Mouse (Mus musculus) frontal cortex, adult (tissue): ENCODE measurements around the gene Pih1h3b.
A peak's percentile ranks its signal among the peaks of the same experiment; 100 is the strongest.

ENCODE experiments used
- ATAC-seq: cut with Nextera tagmentation; 2 replicates; pipeline ENCODE4 v1.9.2; 2017; ENCODE audit warnings: mild to moderate bottlenecking, moderate library complexity, mixed read lengths; ENCODE audit not compliant: low TSS enrichment

Pih1h3b gene

GRCm38 (mm10) chrX:140062135-140062975, at the start of gene Pih1h3b, which contains the start of gene Nup62cl:
Gene Pih1h3b, plus strand, starts transcription at chrX:140062879.
Gene Nup62cl, minus strand, starts transcription at chrX:140062712.
- peak; percentile 41; the same call in 1 of the 2 replicates for ATAC-seq

- ATAC-seq, result no peak
Observed at GRCm38 (mm10) chrX:140060886-140061874, 1.5 kb upstream of the Pih1h3b start.

- no peak for ATAC-seq
Observed at GRCm38 (mm10) chrX:140082535-140082934, 19.9 kb downstream of the Pih1h3b start.

GRCm38 (mm10) chrX:140094066-140094465, 31.4 kb downstream of the Pih1h3b start:
- ATAC-seq, result no peak
